Mouse (Mus musculus) MEL (cell line): Measurements from ENCODE around the gene Slmap. TPM values are rescaled to one million over a fixed set of nuclear protein-coding genes. Genes with fewer than 3 reads are reported as not detected.

Experiments
- DNase-seq: peaks from one replicate; pipeline ENCODE4 v3.0.0; 2011; ENCODE audit warnings: low read depth, low spot score
- H3K27ac ChIP-seq: 2 replicates; pipeline ENCODE4 v1.5.1; 2012; ENCODE audit warnings: low read depth, mild to moderate bottlenecking, control low read depth, low read length, moderate library complexity; ENCODE audit not compliant: control insufficient read depth
- H3K27me3 ChIP-seq, 2 experiments: fragments of 150-350 bp in 1 of 2; sonication (generic) in 1 of 2; 2 replicates each; pipeline ENCODE4 v1.6.1; 2012; ENCODE audit warnings: low read length in 2 of 2, mild to moderate bottlenecking in 2 of 2, improper control_type of control experiment in 1 of 2, moderate library complexity in 1 of 2; ENCODE audit not compliant: insufficient read depth in 2 of 2, control insufficient read depth in 1 of 2
- H3K36me3 ChIP-seq, 2 experiments: 2 replicates each; pipeline ENCODE4 v1.6.1; 2012 to 2014; ENCODE audit warnings: low read length in 2 of 2, improper control_type of control experiment in 1 of 2, inconsistent platforms in 1 of 2, mild to moderate bottlenecking in 1 of 2; ENCODE audit not compliant: insufficient read depth in 2 of 2, control insufficient read depth in 1 of 2
- H3K4me1 ChIP-seq, 2 experiments: fragments of 150-350 bp in 1 of 2; sonication (generic) in 1 of 2; 2 replicates each; pipeline ENCODE4 v1.6.1; 2012; ENCODE audit warnings: low read length in 2 of 2, improper control_type of control experiment in 1 of 2, mild to moderate bottlenecking in 1 of 2; ENCODE audit not compliant: insufficient read depth in 2 of 2, control insufficient read depth in 1 of 2
- H3K4me3 ChIP-seq, 2 experiments: fragments of 150-350 bp in 1 of 2; sonication (generic) in 1 of 2; 2 replicates each; pipeline ENCODE4 v1.5.1; 2012; ENCODE audit warnings: low read depth in 2 of 2, low read length in 2 of 2, mild to moderate bottlenecking in 2 of 2, moderate library complexity in 2 of 2, control low read depth in 1 of 2, improper control_type of control experiment in 1 of 2; ENCODE audit not compliant: control insufficient read depth in 1 of 2, insufficient read depth in 1 of 2
- H3K79me2 ChIP-seq: 2 replicates; pipeline ENCODE4 v1.6.1; 2012; ENCODE audit warnings: mild to moderate bottlenecking, low read length, moderate library complexity; ENCODE audit not compliant: control insufficient read depth, poor library complexity, insufficient read depth
- H3K9ac ChIP-seq: 2 replicates; pipeline ENCODE4 v1.6.1; 2012; ENCODE audit warnings: low read depth, mild to moderate bottlenecking, control low read depth, low read length, moderate library complexity; ENCODE audit not compliant: control insufficient read depth, poor library complexity, severe bottlenecking
- H3K9me3 ChIP-seq: fragments of 150-350 bp; sonication (generic); replicated peaks from 2 replicates; pipeline ENCODE4 v1.6.1; 2012; ENCODE audit warnings: mild to moderate bottlenecking, low read length, improper control_type of control experiment, moderate library complexity; ENCODE audit not compliant: insufficient read depth
- CHD1 ChIP-seq: IDR thresholded peaks from 2 replicates; pipeline ENCODE4 v1.6.1; 2012; ENCODE audit warnings: low read depth, mild to moderate bottlenecking, inconsistent platforms, low read length, improper control_type of control experiment
- CHD2 ChIP-seq: IDR thresholded peaks from 2 replicates; pipeline ENCODE4 v1.6.1; 2011; ENCODE audit warnings: low read length, improper control_type of control experiment
- E2F4 ChIP-seq: IDR thresholded peaks from 2 replicates; pipeline ENCODE4 v1.6.1; 2011; ENCODE audit warnings: low read depth, low read length, improper control_type of control experiment, borderline replicate concordance
- GABPA ChIP-seq: IDR thresholded peaks from 2 replicates; pipeline ENCODE4 v1.6.1; 2012; ENCODE audit warnings: low read depth, mild to moderate bottlenecking, inconsistent platforms, low read length, improper control_type of control experiment, moderate library complexity
- KAT2A ChIP-seq: conservative IDR thresholded peaks from 2 replicates; pipeline ENCODE4 v1.6.1; 2012; ENCODE audit warnings: low read depth, low read length, improper control_type of control experiment, inconsistent platforms
- MAFK ChIP-seq: IDR thresholded peaks from 2 replicates; pipeline ENCODE4 v1.6.1; 2011; ENCODE audit warnings: low read depth, mild to moderate bottlenecking, low read length, improper control_type of control experiment, borderline replicate concordance
- MAZ ChIP-seq: IDR thresholded peaks from 2 replicates; pipeline ENCODE4 v1.6.1; 2012; ENCODE audit warnings: low read depth, mild to moderate bottlenecking, inconsistent platforms, low read length, improper control_type of control experiment
- MEF2A ChIP-seq: IDR thresholded peaks from 2 replicates; pipeline ENCODE4 v1.6.1; 2014; ENCODE audit warnings: low read depth, mild to moderate bottlenecking, inconsistent platforms, low read length, improper control_type of control experiment; ENCODE audit not compliant: poor library complexity, insufficient replicate concordance, severe bottlenecking; ENCODE audit errors: extremely low read depth
- MYB ChIP-seq: IDR thresholded peaks from 2 replicates; pipeline ENCODE4 v1.6.1; 2011; ENCODE audit warnings: mild to moderate bottlenecking, low read depth, low read length, improper control_type of control experiment
- POLR2AphosphoS2 ChIP-seq: IDR thresholded peaks from 2 replicates; pipeline ENCODE4 v1.6.1; 2011; ENCODE audit warnings: low read length, improper control_type of control experiment
- RAD21 ChIP-seq: IDR thresholded peaks from 2 replicates; pipeline ENCODE4 v1.6.1; 2011; ENCODE audit warnings: mild to moderate bottlenecking, low read depth, low read length, improper control_type of control experiment
- SMC3 ChIP-seq: IDR thresholded peaks from 2 replicates; pipeline ENCODE4 v1.6.1; 2011; ENCODE audit warnings: low read depth, low read length, improper control_type of control experiment
- TCF12 ChIP-seq: IDR thresholded peaks from 2 replicates; pipeline ENCODE4 v1.6.1; 2014; ENCODE audit warnings: low read depth, mild to moderate bottlenecking, inconsistent platforms, low read length, improper control_type of control experiment, moderate library complexity
- ZKSCAN1 ChIP-seq: IDR thresholded peaks from 2 replicates; pipeline ENCODE4 v1.6.1; 2012; ENCODE audit warnings: low read depth, mild to moderate bottlenecking, inconsistent platforms, low read length, improper control_type of control experiment, moderate library complexity
- ZNF384 ChIP-seq: IDR thresholded peaks from 2 replicates; pipeline ENCODE4 v1.6.1; 2012; ENCODE audit warnings: low read depth, mild to moderate bottlenecking, inconsistent platforms, low read length, improper control_type of control experiment
- polyA plus RNA-seq, 2 experiments: library from polyadenylated mRNA; stranded (reverse) in 1 of 2; unstranded in 1 of 2; fragments of >175 nt in 1 of 2; fragments of >200 nt in 1 of 2; gene quantifications; 2 replicates each; pipeline versions ENCODE4 v1.2.1 to v1.2.4; 2012; ENCODE audit warnings: low replicate concordance in 2 of 2, low read depth in 1 of 2; ENCODE audit not compliant: insufficient read length in 2 of 2, insufficient read depth in 1 of 2, missing spikeins in 1 of 2
- total RNA-seq: library from RNA; depleted of rRNA; stranded (reverse); fragments of 300-350 nt; gene quantifications from 2 replicates; pipeline ENCODE4 v1.2.3, GENCODE M21; 2012

Gene Slmap
- total and polyA plus RNA-seq, 3 experiments: 21.4 to 41.9 TPM; not detected in 1

DNA sequence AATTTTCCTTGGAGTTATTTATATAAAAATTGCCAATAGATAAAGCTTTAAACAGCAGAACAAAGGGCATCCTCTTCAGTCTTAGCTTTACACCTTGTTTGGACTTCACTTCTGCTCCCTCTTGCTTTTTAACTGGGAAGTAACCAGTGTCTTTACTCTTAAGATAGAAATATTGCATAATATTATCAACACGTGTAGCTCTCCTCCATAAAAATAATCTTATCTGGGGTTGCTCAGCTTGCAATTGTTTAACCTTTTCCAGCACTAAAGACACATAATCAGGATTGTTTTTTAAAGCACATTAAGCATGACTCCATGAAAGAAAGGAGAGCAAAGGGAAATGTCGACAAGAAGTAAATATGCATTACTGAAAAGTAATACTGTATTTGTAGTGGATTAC, 114.5 kb downstream of the Slmap start (continued):
- TF ChIP-seq MAFK: no peak

DNA sequence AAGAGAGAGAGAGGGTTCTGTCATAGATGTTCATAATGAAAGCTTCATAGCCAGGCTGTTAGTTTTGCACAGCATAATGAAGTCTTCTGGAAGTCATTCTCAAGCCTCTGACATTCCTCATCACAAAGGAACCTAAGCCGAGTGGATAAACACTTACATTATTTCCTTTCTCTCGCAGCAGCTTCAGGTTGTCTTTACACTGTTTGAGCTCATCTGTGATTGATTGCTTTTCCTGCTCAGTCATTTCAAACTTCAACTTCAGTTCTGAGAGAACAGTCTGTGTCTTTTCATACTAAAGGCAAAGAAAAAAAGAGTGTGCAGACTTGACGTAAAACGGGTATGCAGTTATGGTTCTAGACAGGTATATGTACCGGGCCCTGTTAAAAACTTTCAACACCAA, 116.8 kb downstream of the Slmap start:
- H3K9ac ChIP-seq: no peak overlapping the region
- H3K27ac ChIP-seq: no peak overlapping the region
- TF ChIP-seq MEF2A: no peak
- no peak for TF ChIP-seq TCF12
- TF ChIP-seq ZNF384: no peak
- no peak for TF ChIP-seq MAZ
- TF ChIP-seq POLR2AphosphoS2: no peak
- no peak for TF ChIP-seq GABPA
- TF ChIP-seq E2F4: no peak
- no peak for DNase-seq
- no peaks in the 10 kb centered on the region for H3K9me3 ChIP-seq
- H3K4me1 ChIP-seq: peaks cover 0 to 9% of the 10 kb centered on the region in 2 experiments; a peak in 2 of 4 replicates
- no peaks in the 10 kb centered on the region for H3K79me2 ChIP-seq
- peaks cover 5 to 50% of the 10 kb centered on the region in 2 experiments; a peak in 3 of 4 replicates for H3K36me3 ChIP-seq
- no peaks in the 10 kb centered on the region for H3K27me3 ChIP-seq
- H3K4me3 ChIP-seq: no peak overlapping the region

DNA sequence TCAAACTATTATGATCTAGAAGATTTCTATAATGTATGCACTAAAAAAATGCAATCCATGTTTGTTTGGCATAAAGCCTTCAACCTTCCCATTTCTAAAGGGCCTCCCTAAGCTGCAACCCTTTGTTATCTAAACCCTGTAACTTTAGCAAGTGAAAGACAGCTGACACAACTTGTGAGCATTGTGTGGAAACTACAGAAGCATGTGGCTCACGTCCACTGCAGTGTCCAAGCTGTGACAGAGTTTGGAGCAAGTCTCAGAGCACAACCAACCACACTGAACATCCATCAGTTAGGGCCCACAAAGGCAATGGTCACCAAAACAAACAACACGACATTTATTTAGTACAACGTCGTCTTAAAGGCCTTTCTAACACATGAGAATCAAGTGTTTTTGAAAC, 117.6 kb downstream of the Slmap start:
- peaks cover 0 to 9% of the 10 kb centered on the region in 2 experiments; a peak in 2 of 4 replicates for H3K4me1 ChIP-seq
- H3K9ac ChIP-seq: no peak overlapping the region
- peaks cover 5 to 50% of the 10 kb centered on the region in 2 experiments; a peak in 3 of 4 replicates for H3K36me3 ChIP-seq

DNA sequence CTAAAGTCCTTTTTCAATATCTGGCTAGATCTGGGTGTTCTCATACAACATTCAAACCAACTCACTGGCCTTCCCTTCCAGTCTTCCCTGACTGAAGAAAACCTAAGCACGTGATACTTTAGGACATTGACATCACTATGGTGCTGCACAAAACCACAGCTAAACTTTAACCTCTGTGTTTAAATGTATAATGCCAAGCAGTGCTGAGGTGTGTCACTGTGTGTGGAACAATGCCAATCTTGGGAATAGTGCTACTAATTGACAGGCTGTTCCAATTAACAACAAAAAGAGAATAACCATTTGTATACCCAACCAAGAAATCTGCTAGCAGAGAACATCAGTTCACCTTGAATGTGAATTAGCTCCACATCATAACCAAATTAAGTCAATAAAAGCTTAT, 121.2 kb downstream of the Slmap start:
- no peak overlapping the region for H3K9ac ChIP-seq
- no peak for DNase-seq
- H3K9me3 ChIP-seq: no peaks in the 10 kb centered on the region
- H3K79me2 ChIP-seq: no peaks in the 10 kb centered on the region
- peaks cover 0 to 30% of the 10 kb centered on the region in 2 experiments; a peak in 2 of 4 replicates for H3K36me3 ChIP-seq
- no peak overlapping the region for H3K27ac ChIP-seq
- TF ChIP-seq ZKSCAN1: no peak
- no peak for TF ChIP-seq MEF2A
- TF ChIP-seq CHD2: no peak
- TF ChIP-seq CHD1: no peak
- TF ChIP-seq SMC3: no peak
- TF ChIP-seq TCF12: no peak
- TF ChIP-seq KAT2A: no peak
- TF ChIP-seq, all 39 proteins: peak for 0
- H3K27me3 ChIP-seq: no peaks in the 10 kb centered on the region
- H3K4me3 ChIP-seq: no peak overlapping the region
- no peaks in the 10 kb centered on the region for H3K4me1 ChIP-seq

More for the DNA sequence above, 117.6 kb downstream of the Slmap start:
- Histone ChIP-seq H3K79me2 (no peaks in the 10 kb centered on the region), H3K27ac (no peak overlapping the region), H3K4me3 (no peak overlapping the region), H3K9me3 (no peaks in the 10 kb centered on the region), H3K27me3 (no peaks in the 10 kb centered on the region)
- no peak for DNase-seq
- TF ChIP-seq RAD21 (no peak), MYB (no peak)
